Mouse (Mus musculus) hindbrain, postnatal 0 days (tissue): ENCODE data around the gene Cadm3. TPM values are rescaled to one million over a fixed set of nuclear protein-coding genes. Genes with fewer than 3 reads are reported as not detected.

Source experiments
- ATAC-seq: fragments of 200-750 bp; cut with Nextera tagmentation; 2 replicates; pipeline ENCODE4 v1.8.0; 2017; ENCODE audit warnings: mild to moderate bottlenecking, moderate TSS enrichment, moderate library complexity
- DNase-seq: peaks from one replicate; pipeline ENCODE4 v3.0.0-alpha.2; 2015; ENCODE audit warnings: low spot score
- H3K27ac ChIP-seq: fragments of 300-500 bp; sonication (generic); 2 replicates; pipeline ENCODE4 v1.5.1; 2014; ENCODE audit warnings: mild to moderate bottlenecking
- H3K27me3 ChIP-seq: fragments of 300-500 bp; sonication (generic); 2 replicates; pipeline ENCODE4 v1.6.1; 2014; ENCODE audit warnings: low read length, mixed read lengths; ENCODE audit not compliant: insufficient read depth
- H3K36me3 ChIP-seq: fragments of 300-500 bp; sonication (generic); 2 replicates; pipeline ENCODE4 v1.6.1; 2014; ENCODE audit warnings: low read length, mixed read lengths; ENCODE audit not compliant: insufficient read depth
- H3K4me1 ChIP-seq: fragments of 300-500 bp; sonication (generic); 2 replicates; pipeline ENCODE4 v1.6.1; 2014; ENCODE audit warnings: antibody characterized with exemption, low read length, mixed read lengths; ENCODE audit not compliant: insufficient read depth
- H3K4me2 ChIP-seq: fragments of 300-500 bp; sonication (generic); 2 replicates; pipeline ENCODE4 v1.6.1; 2014; ENCODE audit warnings: low read depth, mild to moderate bottlenecking, low read length, moderate library complexity, mixed read lengths
- H3K4me3 ChIP-seq: fragments of 300-500 bp; sonication (generic); 2 replicates; pipeline ENCODE4 v1.5.1; 2014; ENCODE audit warnings: low read length
- H3K9ac ChIP-seq: fragments of 300-500 bp; sonication (generic); replicated peaks from 2 replicates; pipeline ENCODE4 v1.6.1; 2014; ENCODE audit warnings: mild to moderate bottlenecking, low read length, moderate library complexity, mixed read lengths
- H3K9me3 ChIP-seq: fragments of 300-500 bp; sonication (generic); 2 replicates; pipeline ENCODE4 v1.6.1; 2016; ENCODE audit warnings: low read length, mixed read lengths
- CTCF ChIP-seq: IDR thresholded peaks from 2 replicates; pipeline ENCODE4 v1.5.1; 2016; ENCODE audit warnings: antibody characterized with exemption, control low read depth, low read depth
- WGBS: fragments of 180-500 bp; shearing (Covaris S2); extraction: QIAGEN DNeasy Blood & Tissue Kit; methylation state at CpG from one replicate; pipeline ENCODE4 v1.1.7; 2014; 5-methylcytosine and 5-hydroxymethylcytosine counted together
- polyA plus RNA-seq: library from polyadenylated mRNA; unstranded; fragments of >200 nt; fragmentation: Nextera tagmentation; extraction: Ambion mirVana; gene quantifications from 2 replicates; pipeline ENCODE4 v1.2.1, GENCODE M21; 2015
- total RNA-seq: library from RNA; depleted of rRNA; stranded (reverse); fragments of >200 nt; gene quantifications from 2 replicates; pipeline ENCODE4 v1.2.3, GENCODE M21; 2014

Gene Cadm3
- total and polyA plus RNA-seq, 2 experiments from 2014 or later = 52.5 to 533 TPM

GRCm38 (mm10) chr1:173391754-173392153 lies 24.3 kb upstream of the Cadm3 start:
- ATAC-seq = no peak
- no peak overlapping the region for H3K4me3 ChIP-seq
- TF ChIP-seq CTCF = no peak
- no peak overlapping the region for H3K9ac ChIP-seq
- H3K27ac ChIP-seq = no peak overlapping the region
- no peaks in the 10 kb centered on the region; the same call in 1 of the 2 replicates for H3K4me1 ChIP-seq
- no peaks in the 10 kb centered on the region for H3K9me3 ChIP-seq
- DNase-seq = no peak
- H3K27me3 ChIP-seq = no peaks in the 10 kb centered on the region
- no peak overlapping the region for H3K4me2 ChIP-seq
- WGBS = 89% methylated on average over 6 of the region's 6 CpGs
- H3K36me3 ChIP-seq = no peaks in the 10 kb centered on the region

- peak overlapping the region; percentile 37 for H3K4me3 ChIP-seq
- no peaks in the 10 kb centered on the region for H3K27me3 ChIP-seq
- ATAC-seq (peak; percentile 98), DNase-seq (peak; percentile 93)
- no peaks in the 10 kb centered on the region for H3K36me3 ChIP-seq
- no peaks in the 10 kb centered on the region for H3K9me3 ChIP-seq
- peak overlapping the region; percentile 42 for H3K9ac ChIP-seq
- H3K27ac ChIP-seq = peak overlapping the region; percentile 87
- peak; percentile 45; the same call in 1 of the 2 replicates for TF ChIP-seq CTCF
- 2% methylated on average over 13 of the region's 13 CpGs for WGBS
- no peaks in the 10 kb centered on the region; the same call in 1 of the 2 replicates for H3K4me1 ChIP-seq
- peak overlapping the region; percentile 50 for H3K4me2 ChIP-seq
These were observed 22.5 kb upstream of the Cadm3 start for GRCm38 (mm10) chr1:173389901-173390401.

- Histone ChIP-seq H3K4me1 (no peaks in the 10 kb centered on the region; the same call in 1 of the 2 replicates), H3K27ac (peak overlapping the region; percentile 87), H3K27me3 (no peaks in the 10 kb centered on the region), H3K36me3 (no peaks in the 10 kb centered on the region), H3K4me3 (peak overlapping the region; percentile 37), H3K4me2 (peak overlapping the region; percentile 50), H3K9me3 (no peaks in the 10 kb centered on the region), H3K9ac (peak overlapping the region; percentile 42)
- TF ChIP-seq CTCF = no peak
- ATAC-seq = peak; percentile 55
- WGBS = 8% methylated on average over 3 of the region's 3 CpGs
- DNase-seq = no peak
These were observed 21.9 kb upstream of the Cadm3 start for GRCm38 (mm10) chr1:173389431-173389830.

GRCm38 (mm10) chr1:173381436-173381835 lies 13.9 kb upstream of the Cadm3 start:
- H3K27me3 ChIP-seq = no peaks in the 10 kb centered on the region
- H3K4me1 ChIP-seq = no peaks in the 10 kb centered on the region
- H3K27ac ChIP-seq = no peak overlapping the region
- 84% methylated on average over 6 of the region's 6 CpGs for WGBS
- ATAC-seq = no peak
- no peak overlapping the region for H3K4me3 ChIP-seq
- no peaks in the 10 kb centered on the region for H3K36me3 ChIP-seq
- no peak for TF ChIP-seq CTCF
- H3K9me3 ChIP-seq = no peaks in the 10 kb centered on the region
- no peak overlapping the region for H3K9ac ChIP-seq
- no peak for DNase-seq
- no peak overlapping the region for H3K4me2 ChIP-seq

GRCm38 (mm10) chr1:173377380-173378112 lies 10.1 kb upstream of the Cadm3 start:
- Histone ChIP-seq H3K4me1 (no peaks in the 10 kb centered on the region), H3K4me3 (no peak overlapping the region), H3K9me3 (no peaks in the 10 kb centered on the region), H3K27ac (no peak overlapping the region), H3K36me3 (no peaks in the 10 kb centered on the region), H3K9ac (no peak overlapping the region), H3K4me2 (peak overlapping the region; percentile 33; the same call in 1 of the 2 replicates), H3K27me3 (no peaks in the 10 kb centered on the region)
- peak; percentile 90 for ATAC-seq
- WGBS = 25% methylated on average over 13 of the region's 13 CpGs
- peak; percentile 100 for TF ChIP-seq CTCF
- peak; percentile 90 for DNase-seq

GRCm38 (mm10) chr1:173374020-173374419 lies 6.5 kb upstream of the Cadm3 start:
- 87% methylated on average over 7 of the region's 7 CpGs for WGBS
- no peaks in the 10 kb centered on the region for H3K4me1 ChIP-seq

GRCm38 (mm10) chr1:173371586-173371985 lies 4.1 kb upstream of the Cadm3 start:
- WGBS = 61% methylated on average over 6 of the region's 6 CpGs
- peak; percentile 53 for DNase-seq
- H3K4me3 ChIP-seq = no peak overlapping the region
- no peak for ATAC-seq
- no peak overlapping the region for H3K4me2 ChIP-seq
- no peaks in the 10 kb centered on the region for H3K27me3 ChIP-seq
- no peaks in the 10 kb centered on the region for H3K36me3 ChIP-seq
- no peak overlapping the region for H3K9ac ChIP-seq
- TF ChIP-seq CTCF = no peak
- no peaks in the 10 kb centered on the region for H3K9me3 ChIP-seq
- no peak overlapping the region for H3K27ac ChIP-seq
- H3K4me1 ChIP-seq = peaks cover 6% of the 10 kb centered on the region; the same call in 1 of the 2 replicates

More at GRCm38 (mm10) chr1:173374020-173374419, 6.5 kb upstream of the Cadm3 start:
- no peak overlapping the region for H3K4me3 ChIP-seq
- ATAC-seq (no peak), DNase-seq (no peak)
- H3K4me2 ChIP-seq = no peak overlapping the region
- H3K9ac ChIP-seq = no peak overlapping the region
- TF ChIP-seq CTCF = no peak
- H3K27me3 ChIP-seq = no peaks in the 10 kb centered on the region
- no peaks in the 10 kb centered on the region for H3K36me3 ChIP-seq
- no peak overlapping the region for H3K27ac ChIP-seq
- no peaks in the 10 kb centered on the region for H3K9me3 ChIP-seq
